Mouse (Mus musculus): ENCODE results near the gene Stk16. TPM values are rescaled to one million over a fixed set of nuclear protein-coding genes. Genes with fewer than 3 reads are reported as not detected.

Stk16 gene
- total and polyA plus RNA-seq, 3 experiments, result 48.6 to 67.3 (median 60.6) TPM

GRCm38 (mm10) chr1:75250498-75250897 lies 39.9 kb downstream of the Stk16 start:
- dilution Hi-C loops (cut with MboI; ENCODE audit: extremely low pct_ligation_motif_present, extremely low pct_unique_long_range_greater_than_20kb, low sequenced_read_pairs), result no loop called here

GRCm38 (mm10) chr1:75251112-75251970 lies 40.7 kb downstream of the Stk16 start:
- in situ Hi-C loops (cut with MboI; ENCODE audit: low pct_ligation_motif_present, low pct_unique_long_range_greater_than_20kb, low sequenced_read_pairs), result loop anchor here (25.0 kb wide), 1 partner anchor 314 kb away; the partner anchor contains the start of gene Cfap65
- TF ChIP-seq ZC3H11A (IDR thresholded peaks at IDR 0.05; ENCODE audit: low read depth, low read length), result no peak
- peak; percentile 64; the same call in 1 of the 2 replicates for TF ChIP-seq MYC (IDR thresholded peaks at IDR 0.05; ENCODE audit: low read depth, low read length)
- TF ChIP-seq BHLHE40 (IDR thresholded peaks at IDR 0.05; ENCODE audit: low read depth, low read length), result no peak; the same call in 1 of the 2 replicates
- TF ChIP-seq EP300 (IDR thresholded peaks at IDR 0.05; ENCODE audit: low read length), result no peak
- peak; percentile 91 for TF ChIP-seq ELF1 (IDR thresholded peaks at IDR 0.05; ENCODE audit: low read depth, low read length)
- TF ChIP-seq MAFK (IDR thresholded peaks at IDR 0.05; ENCODE audit: insufficient replicate concordance, low read length), result no peak
- TF ChIP-seq POLR2A (IDR thresholded peaks at IDR 0.05; ENCODE audit: low read depth, low read length), result peak; percentile 52
- peak; percentile 94 for TF ChIP-seq SMC3 (IDR thresholded peaks at IDR 0.05; ENCODE audit: low read depth, low read length)
- peak; percentile 88; the same call in 1 of the 2 replicates for TF ChIP-seq MAZ (IDR thresholded peaks at IDR 0.05; ENCODE audit: low read depth, low read length)
- no peak for TF ChIP-seq CHD1 (IDR thresholded peaks at IDR 0.05; ENCODE audit: low read depth, low read length)
- no peak for TF ChIP-seq KAT2A (IDR thresholded peaks at IDR 0.05; ENCODE audit: insufficient replicate concordance, low read length)
- no peak for TF ChIP-seq JUND (conservative IDR thresholded peaks at IDR 0.05; ENCODE audit: low read depth, low read length)
- no peak for TF ChIP-seq POLR2AphosphoS2 (IDR thresholded peaks at IDR 0.05; ENCODE audit: low read depth, low read length)
- peak; percentile 46 to 92; a peak in 3 of 4 replicates for TF ChIP-seq CTCF (conservative IDR thresholded peaks at IDR 0.05 in 1 of 2, IDR thresholded peaks at IDR 0.05 in 1 of 2; ENCODE audit: low read depth in 2 of 2, low read length in 2 of 2)
- peak; percentile 77 for TF ChIP-seq SIN3A (IDR thresholded peaks at IDR 0.05; ENCODE audit: low read length)
- TF ChIP-seq RAD21 (IDR thresholded peaks at IDR 0.05; ENCODE audit: low read depth, low read length), result peak; percentile 73
- TF ChIP-seq MAX (IDR thresholded peaks at IDR 0.05; ENCODE audit: low read length), result peak; percentile 71
- no peak for TF ChIP-seq USF2 (conservative IDR thresholded peaks at IDR 0.05; ENCODE audit: low read depth, low read length)
- no peak for TF ChIP-seq ZKSCAN1 (IDR thresholded peaks at IDR 0.05; ENCODE audit: borderline replicate concordance, low read depth, low read length)
- TF ChIP-seq ZNF384 (IDR thresholded peaks at IDR 0.05; ENCODE audit: low read depth, low read length), result peak; percentile 57
- peak; percentile 84 for TF ChIP-seq TCF12 (IDR thresholded peaks at IDR 0.05; ENCODE audit: low read depth, low read length)
- no peak for TF ChIP-seq JUN (IDR thresholded peaks at IDR 0.05; ENCODE audit: insufficient read depth, low read depth, low read length)
- TF ChIP-seq RCOR1 (conservative IDR thresholded peaks at IDR 0.05; ENCODE audit: low read depth, low read length), result no peak
- TF ChIP-seq HCFC1 (IDR thresholded peaks at IDR 0.05; ENCODE audit: low read depth, low read length), result 0 out of 2 replicates have a peak, but pooled peaks have one; percentile 16
- TF ChIP-seq GABPA (IDR thresholded peaks at IDR 0.05; ENCODE audit: insufficient replicate concordance, low read depth, low read length), result no peak

More at GRCm38 (mm10) chr1:75250498-75250897, 39.9 kb downstream of the Stk16 start:
- Histone ChIP-seq H3K9me3 (replicated peaks; ENCODE audit: low read length) (no peaks in the 10 kb centered on the region), H3K4me1 (ENCODE audit: control insufficient read depth in 1 of 2, insufficient read depth in 2 of 2) (peaks cover 9 to 29% of the 10 kb centered on the region in 2 experiments), H3K9ac (ENCODE audit: insufficient read depth, low read depth) (no peak overlapping the region), H3K4me3 (replicated peaks in 1 of 3; ENCODE audit: low read depth in 2 of 3, low read length in 2 of 3, poor library complexity in 1 of 3) (no peak overlapping the region), H3K27me3 (replicated peaks) (peaks cover 7% of the 10 kb centered on the region), H3K27ac (ENCODE audit: insufficient read depth, low read depth) (no peak overlapping the region), H3K36me3 (replicated peaks in 1 of 2; ENCODE audit: control insufficient read depth in 1 of 2, insufficient read depth in 1 of 2, low read length in 1 of 2) (peaks cover under 1 to 20% of the 10 kb centered on the region in 2 experiments), H3K4me2 (ENCODE audit: insufficient read depth, low read depth, poor library complexity, severe bottlenecking) (peak overlapping the region; percentile 27; the same call in 1 of the 2 replicates), H3K79me2 (replicated peaks; ENCODE audit: control insufficient read depth, extremely low read depth, insufficient read depth, poor library complexity, severe bottlenecking) (no peaks in the 10 kb centered on the region)
- peak; percentile 13 for DNase-seq (ENCODE audit: extremely low read depth)
- TF ChIP-seq MAZ (IDR thresholded peaks at IDR 0.05; ENCODE audit: low read depth, low read length), result no peak
- TF ChIP-seq CHD2 (IDR thresholded peaks at IDR 0.05; ENCODE audit: low read length), result no peak
- TF ChIP-seq PAX5 (IDR thresholded peaks at IDR 0.05; ENCODE audit: low read length), result no peak
- no peak for TF ChIP-seq NRF1 (IDR thresholded peaks at IDR 0.05; ENCODE audit: low read depth, low read length)
- TF ChIP-seq POLR2A (IDR thresholded peaks at IDR 0.05; ENCODE audit: low read depth, low read length), result no peak
- TF ChIP-seq MEF2A (IDR thresholded peaks at IDR 0.05; ENCODE audit: borderline replicate concordance, low read depth, low read length), result no peak
- TF ChIP-seq SMC3 (IDR thresholded peaks at IDR 0.05; ENCODE audit: low read depth, low read length), result no peak
- no peak for TF ChIP-seq BHLHE40 (IDR thresholded peaks at IDR 0.05; ENCODE audit: low read depth, low read length)
- TF ChIP-seq MAX (IDR thresholded peaks at IDR 0.05; ENCODE audit: low read length), result no peak
- no peak for TF ChIP-seq E2F4 (IDR thresholded peaks at IDR 0.05; ENCODE audit: insufficient replicate concordance, low read depth, low read length)
- TF ChIP-seq NELFE (IDR thresholded peaks at IDR 0.05; ENCODE audit: low read depth, low read length), result no peak
- no peak for TF ChIP-seq MXI1 (IDR thresholded peaks at IDR 0.05; ENCODE audit: low read depth, low read length)
- no peak for TF ChIP-seq USF2 (conservative IDR thresholded peaks at IDR 0.05; ENCODE audit: low read depth, low read length)
- no peak for TF ChIP-seq SIN3A (IDR thresholded peaks at IDR 0.05; ENCODE audit: low read length)
- TF ChIP-seq POLR2AphosphoS2 (IDR thresholded peaks at IDR 0.05; ENCODE audit: low read depth, low read length), result no peak
- no peak for TF ChIP-seq ELF1 (IDR thresholded peaks at IDR 0.05; ENCODE audit: low read depth, low read length)
- in situ Hi-C loops (cut with MboI; ENCODE audit: low pct_ligation_motif_present, low pct_unique_long_range_greater_than_20kb, low sequenced_read_pairs), result loop anchor here (25.0 kb wide), 1 partner anchor 313 kb away; the partner anchor contains the start of gene Cfap65

More at GRCm38 (mm10) chr1:75251112-75251970, 40.7 kb downstream of the Stk16 start:
- H3K27me3 ChIP-seq (replicated peaks), result peaks cover 11% of the 10 kb centered on the region
- peak overlapping the region in 2 of 3 experiments; percentile 22 to 34 for H3K4me3 ChIP-seq (replicated peaks in 1 of 3; ENCODE audit: low read depth in 2 of 3, low read length in 2 of 3, poor library complexity in 1 of 3)
- peak overlapping the region; percentile 67 for H3K27ac ChIP-seq (ENCODE audit: insufficient read depth, low read depth)
- dilution Hi-C loops (cut with MboI; ENCODE audit: extremely low pct_ligation_motif_present, extremely low pct_unique_long_range_greater_than_20kb, low sequenced_read_pairs), result no loop called here
- peak; percentile 75 for DNase-seq (ENCODE audit: extremely low read depth)
- H3K36me3 ChIP-seq (replicated peaks in 1 of 2; ENCODE audit: control insufficient read depth in 1 of 2, insufficient read depth in 1 of 2, low read length in 1 of 2), result peaks cover 0 to 12% of the 10 kb centered on the region in 2 experiments
- no peaks in the 10 kb centered on the region for H3K9me3 ChIP-seq (replicated peaks; ENCODE audit: low read length)
- H3K4me1 ChIP-seq (ENCODE audit: control insufficient read depth in 1 of 2, insufficient read depth in 2 of 2), result peaks cover 9 to 29% of the 10 kb centered on the region in 2 experiments
- H3K9ac ChIP-seq (ENCODE audit: insufficient read depth, low read depth), result no peak overlapping the region
- H3K4me2 ChIP-seq (ENCODE audit: insufficient read depth, low read depth, poor library complexity, severe bottlenecking), result peak overlapping the region; percentile 39
- no peaks in the 10 kb centered on the region for H3K79me2 ChIP-seq (replicated peaks; ENCODE audit: control insufficient read depth, extremely low read depth, insufficient read depth, poor library complexity, severe bottlenecking)
